Mouse (Mus musculus): ENCODE data around the gene Hgfac. TPM values are rescaled to one million over a fixed set of nuclear protein-coding genes. Genes with fewer than 3 reads are reported as not detected.
A peak's percentile ranks its signal among the peaks of the same experiment; 100 is the strongest.

Gene Hgfac
- total RNA-seq, 2 experiments from 2014 or later, result 5.6 to 39.9 TPM

DNA sequence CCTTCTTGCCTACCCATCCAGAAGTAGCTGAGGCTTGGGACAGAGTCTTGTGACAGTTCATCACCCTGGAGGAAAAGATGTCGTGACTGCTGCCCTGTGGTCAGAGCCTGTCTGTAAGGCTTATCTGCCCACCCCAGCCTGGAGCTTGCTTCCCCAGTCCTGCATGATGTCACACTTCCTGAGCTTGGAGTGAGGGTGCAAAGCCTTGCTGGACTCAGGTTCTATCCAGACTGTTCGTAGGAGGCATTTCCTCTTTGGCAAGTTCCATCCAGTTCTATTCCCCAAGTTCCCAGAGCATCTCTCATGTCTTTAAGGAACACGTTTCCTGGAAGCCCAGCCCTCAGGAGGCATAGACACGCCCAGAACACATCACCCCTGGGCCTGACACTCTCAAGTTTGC lies 5.5 kb upstream of the Hgfac start:
- DNase-seq (ENCODE audit: low spot score in 2 of 2), result no peak

DNA sequence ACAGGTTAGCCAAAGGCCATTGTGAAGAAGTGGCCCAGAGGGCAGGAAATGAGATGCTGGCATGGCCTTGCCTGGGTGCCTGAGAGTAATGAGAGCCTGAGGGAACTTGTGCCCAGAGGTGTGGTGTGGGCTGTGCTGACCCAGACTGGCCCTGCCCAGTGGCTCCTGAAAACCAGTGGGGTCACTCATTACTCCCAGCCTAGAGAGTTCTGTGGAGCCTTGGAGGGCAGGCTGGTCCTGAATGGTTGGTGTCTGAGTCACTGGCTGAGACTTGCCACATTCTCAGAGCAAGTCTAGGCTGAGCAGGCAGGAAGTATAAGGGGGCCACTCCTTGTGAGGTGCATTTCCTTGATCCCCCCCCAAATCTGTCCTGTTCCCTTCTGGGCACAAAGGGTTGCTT lies 3.9 kb upstream of the Hgfac start:
- no peak for DNase-seq (ENCODE audit: low spot score in 2 of 2)

DNA sequence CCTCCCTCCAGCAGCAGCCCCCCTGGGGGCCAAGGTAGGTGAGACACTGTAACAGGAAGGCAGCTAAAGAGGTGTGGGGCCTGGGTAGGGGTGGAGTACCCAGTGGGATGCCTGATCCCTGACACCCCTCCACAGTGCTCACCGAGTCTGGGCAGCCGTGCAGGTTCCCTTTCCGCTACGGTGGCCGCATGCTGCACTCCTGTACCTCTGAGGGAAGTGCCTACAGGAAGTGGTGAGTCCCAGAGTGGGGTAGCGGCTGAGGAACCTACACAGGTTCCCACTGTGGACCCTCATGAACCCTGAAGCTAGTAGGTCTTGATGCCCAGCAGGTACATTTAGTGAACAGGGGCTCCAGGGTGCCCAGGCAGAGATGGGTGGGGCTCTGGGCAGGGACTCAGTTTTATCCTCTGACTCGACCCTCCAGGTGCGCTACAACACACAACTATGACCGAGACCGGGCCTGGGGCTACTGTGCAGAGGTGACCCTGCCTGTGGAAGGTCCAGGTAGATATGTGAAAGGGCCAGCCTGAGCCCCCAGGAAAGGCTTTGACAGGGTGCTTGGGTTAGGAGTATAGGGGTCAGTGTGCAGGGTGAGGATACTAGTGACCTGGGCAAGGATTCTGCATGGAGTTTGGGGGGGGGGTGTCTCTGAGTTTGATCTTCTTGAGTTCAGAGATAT lies 1.3 kb downstream of the Hgfac start:
- DNase-seq (ENCODE audit: low spot score in 2 of 2), result no peak

DNA sequence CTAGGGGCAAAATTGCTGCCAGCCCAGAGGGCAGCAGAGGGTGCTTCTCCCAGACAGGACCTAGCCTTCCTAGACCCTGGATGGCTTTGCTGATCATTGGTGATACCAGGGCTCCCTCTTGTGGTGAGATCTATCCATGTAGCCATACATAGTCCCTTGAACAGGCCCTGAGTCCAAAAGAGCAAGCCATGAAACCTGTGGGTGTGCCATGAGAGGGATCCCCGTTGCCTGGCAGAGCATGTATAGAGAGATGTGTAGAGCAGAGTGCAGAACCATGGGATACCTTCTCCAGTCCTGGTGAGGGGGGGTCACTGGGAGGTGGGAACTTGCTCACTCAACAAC lies 1.8 kb downstream of the Hgfac start:
- DNase-seq (ENCODE audit: low spot score in 2 of 2), result peak in 1 of 2 experiments; percentile 62

DNA sequence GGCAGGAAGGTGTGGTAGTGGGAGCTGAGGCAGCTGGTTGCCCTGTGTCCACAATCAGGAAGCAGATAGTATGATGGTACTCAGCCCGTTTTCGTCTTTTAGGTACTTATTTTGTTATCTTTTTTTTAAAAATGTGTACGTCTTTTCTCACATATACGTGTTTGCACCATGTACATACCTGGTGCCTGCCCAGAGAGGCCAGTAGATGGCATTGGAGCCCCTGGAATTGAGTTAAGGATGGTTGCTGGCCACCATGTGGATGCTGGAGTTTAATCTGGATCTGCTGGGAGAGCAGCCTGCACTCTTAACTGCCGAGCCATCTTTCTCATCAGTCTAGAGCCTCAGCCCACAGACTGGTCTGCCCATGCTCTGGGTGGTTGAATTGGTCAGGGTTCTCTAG lies 9.2 kb downstream of the Hgfac start:
- no peak for DNase-seq (ENCODE audit: low spot score in 2 of 2)

DNA sequence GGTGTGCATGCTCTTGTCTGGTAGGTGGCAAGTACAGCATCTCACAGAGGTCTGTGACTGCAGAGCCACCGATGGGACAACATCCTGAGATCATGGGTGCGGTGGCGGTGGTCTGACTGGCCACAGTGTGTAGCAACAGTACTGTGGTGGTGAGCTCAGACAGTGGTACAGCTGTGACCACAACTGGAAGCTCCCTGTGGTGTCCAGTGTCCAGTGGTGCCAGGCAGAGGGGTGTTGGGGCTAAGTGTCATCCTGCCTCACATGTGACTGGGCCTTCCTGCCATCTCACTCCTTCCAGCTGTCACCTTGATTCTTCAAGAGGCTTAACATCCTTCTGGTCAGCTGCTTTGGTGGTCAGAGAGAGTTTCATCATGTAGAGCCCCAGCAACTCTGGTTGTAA lies 13.3 kb downstream of the Hgfac start:
- no peak for DNase-seq (ENCODE audit: low spot score in 2 of 2)

DNA sequence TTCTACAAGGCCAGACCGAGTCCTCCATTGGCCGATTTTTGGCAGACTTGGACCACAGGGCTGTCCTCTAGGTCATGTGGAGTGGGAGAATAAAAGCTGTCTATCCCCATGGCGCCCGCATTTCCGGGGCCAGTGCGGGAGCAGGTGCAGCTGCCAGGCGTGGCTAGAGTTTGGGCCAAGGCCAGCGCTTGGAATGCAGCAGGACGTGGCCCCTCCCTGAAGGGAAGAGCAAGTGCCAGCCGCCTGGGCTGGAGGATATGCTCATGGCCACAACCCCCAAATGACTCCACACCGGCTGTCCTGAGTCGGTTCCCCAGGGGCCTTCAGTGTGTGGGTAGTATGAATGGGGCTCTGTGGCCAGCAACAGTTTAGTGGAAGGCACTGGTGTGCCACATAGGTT lies 13.8 kb downstream of the Hgfac start:
- no peak for DNase-seq (ENCODE audit: low spot score in 2 of 2)

DNA sequence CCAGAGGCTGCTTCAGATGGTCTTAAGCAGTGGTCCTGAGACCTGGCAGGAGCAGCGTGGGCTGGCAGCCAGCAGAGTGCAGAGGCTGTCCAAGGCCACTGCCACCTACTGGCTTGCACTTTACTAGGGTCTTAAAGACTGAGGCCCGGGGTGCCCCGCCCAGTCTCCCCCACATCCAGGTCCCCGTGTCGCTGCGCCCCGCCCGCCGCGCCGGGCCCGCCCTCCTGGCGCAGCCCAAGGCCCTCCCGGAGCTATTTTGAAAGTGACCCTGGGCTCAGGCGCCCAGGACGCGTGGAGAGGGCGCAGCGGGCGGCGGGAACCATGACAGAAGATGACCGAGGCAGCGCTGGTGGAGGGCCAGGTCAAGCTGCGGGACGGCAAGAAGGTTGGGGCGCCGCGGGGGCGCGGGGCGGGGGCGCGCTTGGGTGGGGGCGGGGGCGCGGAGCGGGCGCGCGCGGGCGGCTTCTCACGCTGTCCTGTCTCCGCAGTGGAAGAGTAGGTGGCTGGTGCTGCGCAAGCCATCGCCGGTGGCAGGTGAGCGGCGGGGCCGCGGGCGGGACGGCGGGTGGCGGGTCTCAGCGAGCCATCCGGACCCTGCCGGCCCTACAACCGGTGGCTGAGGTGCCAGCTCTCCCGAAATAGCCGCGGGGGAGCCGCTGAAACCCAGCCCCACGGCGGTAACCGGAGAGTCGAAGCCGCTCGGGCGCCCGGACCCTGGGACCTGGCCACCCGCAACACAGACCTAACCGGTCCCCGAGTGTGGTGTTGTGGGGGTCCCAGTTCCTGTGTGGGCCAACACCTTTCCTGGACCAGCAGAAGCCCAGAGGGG lies 15.5 kb downstream of the Hgfac start, which contains the start of gene Dok7:
Dok7 (plus strand) TSS at position 163 of the 829 bp plus-strand sequence.
- DNase-seq (ENCODE audit: low spot score in 2 of 2), result peak; percentile 38 to 41

DNA sequence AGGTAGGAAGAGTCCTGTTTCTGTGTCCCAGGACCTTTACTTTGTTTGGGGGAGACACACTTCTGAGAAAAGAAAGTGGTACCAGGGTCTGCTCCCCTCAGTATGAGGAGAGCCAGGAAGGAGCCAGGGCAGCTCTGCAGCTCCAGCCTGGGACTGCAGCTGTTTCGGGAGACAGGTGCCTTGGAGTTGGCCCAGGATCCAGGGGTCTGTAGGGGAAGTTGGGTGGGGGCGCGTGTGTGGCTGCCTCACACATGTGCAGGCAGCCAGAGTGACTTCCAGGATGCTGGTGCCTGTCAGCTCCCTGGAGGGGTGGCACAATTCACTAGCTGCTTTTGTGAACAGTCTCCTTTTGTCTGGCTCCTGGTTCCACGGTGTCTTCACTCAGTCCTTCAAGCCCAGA lies 16.3 kb downstream of the Hgfac start:
- no peak for DNase-seq (ENCODE audit: low spot score in 2 of 2)

DNA sequence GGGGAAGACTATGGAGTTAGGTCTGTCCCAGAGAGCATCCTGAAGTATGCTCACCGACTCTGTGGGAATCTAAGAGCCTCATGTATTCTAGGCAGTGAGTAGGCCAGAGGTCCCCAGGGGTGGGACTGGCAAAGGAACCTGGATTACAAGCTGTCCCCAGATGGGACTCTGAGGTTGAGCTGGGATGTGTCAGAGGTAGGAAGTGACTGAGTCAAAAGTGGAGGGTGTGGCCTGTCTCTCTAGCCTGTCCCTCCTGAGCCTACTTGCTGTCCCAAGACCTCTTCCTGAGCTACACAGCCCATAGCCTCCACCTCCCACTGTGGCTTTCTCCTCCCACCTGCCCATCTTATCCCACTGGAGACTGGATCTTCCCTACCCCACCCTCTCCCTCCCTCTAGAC lies 16.9 kb downstream of the Hgfac start:
- DNase-seq (ENCODE audit: low spot score in 2 of 2), result no peak

DNA sequence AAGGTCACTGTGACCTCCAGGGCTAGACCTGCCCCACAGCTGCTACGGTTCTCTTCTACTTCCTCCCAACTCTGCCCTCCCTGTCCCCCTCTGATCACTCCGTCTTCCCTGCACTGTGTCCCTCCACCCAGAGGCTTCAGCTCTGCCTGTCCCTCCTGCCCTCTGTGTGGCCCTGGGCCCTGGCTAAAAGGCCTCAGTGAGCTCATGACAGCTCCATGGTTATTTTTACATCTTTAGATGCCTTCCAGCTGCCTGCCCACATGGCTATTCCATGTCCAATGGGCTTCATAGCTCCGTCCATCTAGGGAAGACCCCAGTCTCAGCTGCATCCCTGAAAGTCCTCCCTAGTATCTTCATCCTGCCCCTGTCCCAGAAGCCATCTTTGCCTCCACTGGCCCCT lies 18.8 kb downstream of the Hgfac start:
- DNase-seq (ENCODE audit: low spot score in 2 of 2), result no peak

DNA sequence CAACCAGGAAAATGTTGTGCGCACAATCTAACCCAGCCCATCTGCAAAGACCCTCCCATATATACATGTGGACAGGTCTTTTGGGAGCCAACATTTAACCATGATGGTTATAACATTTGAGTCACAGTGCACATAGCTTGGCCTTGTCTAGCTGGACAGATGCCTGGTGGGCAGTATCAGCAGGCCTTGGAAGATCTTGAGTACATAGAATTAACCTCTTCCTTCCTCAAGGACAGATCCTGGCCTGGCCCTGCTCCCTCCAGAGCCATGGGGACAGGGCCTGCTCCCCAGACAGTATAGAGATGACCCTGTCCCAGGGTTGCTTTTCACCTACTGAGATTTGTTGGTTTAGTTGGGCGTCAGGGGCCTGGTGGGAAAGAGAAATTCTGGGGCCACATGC lies 28.5 kb downstream of the Hgfac start:
- no peak for DNase-seq (ENCODE audit: low spot score in 2 of 2)

DNA sequence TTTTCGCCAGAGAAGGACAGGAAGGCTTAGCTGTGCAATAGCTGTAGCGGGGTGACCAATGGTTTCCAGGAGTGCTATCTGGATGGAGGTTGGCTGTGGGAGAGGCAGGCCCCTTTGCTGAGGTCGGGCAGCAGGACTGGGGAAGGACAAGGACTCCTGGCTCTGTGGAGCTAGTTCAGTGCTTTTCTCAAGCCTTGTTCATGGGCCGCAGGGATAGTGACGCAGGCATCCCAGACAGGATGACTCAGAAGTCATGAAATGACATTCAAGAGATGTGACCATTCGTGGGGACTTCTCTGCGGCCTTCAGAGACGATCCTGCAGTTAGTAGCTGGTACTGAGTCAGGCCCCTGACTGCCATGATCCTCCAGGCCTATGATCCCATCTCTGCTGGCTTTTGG lies 29.0 kb downstream of the Hgfac start:
- no peak for DNase-seq (ENCODE audit: low spot score in 2 of 2)

DNA sequence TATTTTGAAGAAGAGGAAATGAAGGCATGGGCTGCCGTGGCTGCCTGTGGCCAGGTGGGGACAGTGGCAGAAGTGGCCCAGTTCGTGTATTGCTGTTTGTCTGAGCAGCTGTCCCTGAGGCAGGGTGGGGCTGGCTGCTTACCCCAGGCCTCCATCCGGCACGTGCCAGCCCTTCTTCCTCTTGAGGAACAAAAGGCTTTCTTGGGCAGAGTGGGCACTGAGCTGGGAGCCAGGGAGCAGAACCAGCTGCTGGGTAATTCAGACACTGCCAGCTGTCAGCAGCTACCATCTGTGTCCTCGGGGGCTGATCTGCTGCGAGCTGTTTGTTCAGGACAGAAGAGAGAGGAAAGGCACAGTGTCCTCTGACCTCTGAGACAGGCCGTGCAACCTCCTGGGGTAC lies 29.6 kb downstream of the Hgfac start:
- no peak for DNase-seq (ENCODE audit: low spot score in 2 of 2)

DNA sequence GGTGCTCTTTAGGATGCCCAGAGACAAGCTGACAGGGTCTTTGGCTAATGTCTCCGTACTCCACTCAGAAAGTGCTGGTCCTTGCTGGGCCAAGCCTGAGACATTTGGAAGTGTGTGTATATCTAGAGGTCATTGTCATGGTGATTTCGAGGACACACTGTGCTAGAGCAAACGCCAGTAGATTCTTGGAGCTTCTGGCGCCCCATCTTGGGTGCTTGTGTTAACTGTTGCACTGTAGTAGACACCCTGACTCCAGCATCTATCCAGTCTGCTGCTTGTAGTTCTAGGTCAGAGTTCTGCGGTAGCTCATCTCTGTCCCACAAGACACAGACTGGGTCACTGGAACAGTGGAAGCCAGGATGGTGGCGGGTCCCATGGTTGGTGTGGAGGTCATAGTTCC lies 30.5 kb downstream of the Hgfac start:
- DNase-seq (ENCODE audit: low spot score in 2 of 2), result no peak

DNA sequence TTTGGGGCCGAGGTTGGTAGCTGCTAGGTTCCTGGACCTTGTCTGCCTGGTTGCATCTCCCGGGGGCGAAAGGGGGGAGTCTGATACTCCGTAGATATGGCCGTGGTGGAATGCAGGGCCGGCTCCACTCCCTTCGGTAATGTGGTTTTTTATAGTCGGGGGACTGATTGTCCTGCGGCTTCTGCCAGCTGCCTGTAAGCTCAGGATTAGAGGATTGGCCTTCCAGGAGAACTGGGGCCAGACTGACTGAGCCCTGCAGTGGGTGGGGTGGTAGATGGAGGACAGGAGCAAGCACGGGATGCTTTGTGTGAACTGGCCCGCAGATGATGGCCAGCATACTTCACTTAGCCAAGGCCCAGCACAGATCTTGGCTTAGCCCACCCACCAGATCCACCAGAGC lies 31.9 kb downstream of the Hgfac start:
- no peak for DNase-seq (ENCODE audit: low spot score in 2 of 2)

DNA sequence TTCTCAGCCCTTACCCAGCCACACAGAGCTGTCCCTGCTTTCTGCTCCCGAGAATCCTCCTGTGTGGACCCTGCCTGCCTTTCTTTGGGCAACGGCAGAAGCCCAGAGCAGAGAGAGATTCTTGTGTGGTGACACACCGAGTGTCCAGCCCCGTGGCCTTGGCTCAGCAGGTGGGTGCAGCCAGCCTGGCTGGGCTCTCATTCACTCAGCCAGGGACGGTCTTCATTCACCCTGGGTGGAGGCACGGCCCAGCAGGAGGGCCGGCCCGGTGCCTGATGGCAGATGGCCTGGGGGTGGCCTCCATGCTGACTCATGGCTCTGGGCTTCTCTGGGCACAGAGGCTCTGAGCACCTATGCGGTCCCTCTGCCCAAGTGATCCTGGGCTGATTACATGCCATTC lies 32.7 kb downstream of the Hgfac start:
- peak; percentile 22 to 55 for DNase-seq (ENCODE audit: low spot score in 2 of 2)

DNA sequence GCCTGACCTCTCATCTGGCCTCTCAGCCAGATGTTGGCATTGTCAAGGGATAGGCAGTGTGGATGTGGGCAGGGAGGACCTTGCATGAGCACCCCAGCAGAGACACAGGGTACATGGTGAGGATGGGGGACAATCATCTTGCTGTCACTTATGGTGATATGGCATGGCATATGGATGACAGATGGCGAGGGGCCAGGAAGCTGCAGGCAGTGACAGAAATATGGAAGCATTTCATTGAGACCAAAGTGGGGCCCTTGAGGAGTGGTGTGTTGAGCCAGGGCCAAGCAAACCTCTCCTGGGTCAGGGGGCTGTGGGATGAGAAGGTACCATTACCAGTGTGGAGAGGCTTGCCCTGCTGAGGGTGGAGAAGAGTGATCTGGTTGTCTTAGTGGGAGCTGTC lies 35.1 kb downstream of the Hgfac start:
- DNase-seq (ENCODE audit: low spot score in 2 of 2), result no peak

DNA sequence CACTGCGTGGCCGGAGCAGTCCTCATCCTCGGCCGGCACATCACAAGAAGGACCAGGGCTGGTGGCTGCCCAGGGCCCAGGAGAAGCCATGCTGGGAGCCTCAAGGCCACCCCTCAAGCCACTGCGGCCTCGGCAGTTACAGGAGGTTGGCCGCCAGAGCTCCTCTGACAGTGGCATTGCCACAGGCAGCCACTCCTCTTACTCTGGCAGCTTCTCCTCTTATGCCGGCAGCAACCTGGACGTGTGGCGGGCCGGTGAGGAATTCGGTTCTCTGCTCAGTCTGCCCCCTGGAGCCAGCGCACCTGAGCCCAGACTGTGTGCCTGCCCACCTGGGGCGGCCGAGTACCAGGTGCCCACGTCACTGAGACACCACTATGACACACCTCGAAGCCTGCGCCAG lies 37.8 kb downstream of the Hgfac start:
- DNase-seq (ENCODE audit: low spot score in 2 of 2), result no peak

DNA sequence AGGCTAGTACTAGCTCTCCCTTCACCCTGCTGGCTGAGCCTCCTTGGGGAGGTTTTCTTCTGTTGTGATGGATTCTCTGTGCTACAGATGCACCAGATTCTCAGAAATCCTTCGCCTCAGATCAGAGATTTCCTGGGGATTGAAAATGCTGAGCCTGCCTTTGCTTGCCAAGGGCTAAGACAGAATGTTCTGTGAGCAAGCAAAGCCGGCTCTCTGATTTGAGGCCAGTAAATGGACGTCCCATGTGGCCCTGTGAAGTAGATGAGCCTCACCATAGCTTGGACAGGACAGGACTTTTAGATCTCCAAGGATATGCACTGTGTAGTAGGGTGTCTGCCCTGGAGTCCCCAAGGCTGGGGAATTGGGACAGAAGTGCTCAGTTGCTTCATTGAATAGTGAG lies 43.6 kb downstream of the Hgfac start:
- no peak for DNase-seq (ENCODE audit: low spot score in 2 of 2)

DNA sequence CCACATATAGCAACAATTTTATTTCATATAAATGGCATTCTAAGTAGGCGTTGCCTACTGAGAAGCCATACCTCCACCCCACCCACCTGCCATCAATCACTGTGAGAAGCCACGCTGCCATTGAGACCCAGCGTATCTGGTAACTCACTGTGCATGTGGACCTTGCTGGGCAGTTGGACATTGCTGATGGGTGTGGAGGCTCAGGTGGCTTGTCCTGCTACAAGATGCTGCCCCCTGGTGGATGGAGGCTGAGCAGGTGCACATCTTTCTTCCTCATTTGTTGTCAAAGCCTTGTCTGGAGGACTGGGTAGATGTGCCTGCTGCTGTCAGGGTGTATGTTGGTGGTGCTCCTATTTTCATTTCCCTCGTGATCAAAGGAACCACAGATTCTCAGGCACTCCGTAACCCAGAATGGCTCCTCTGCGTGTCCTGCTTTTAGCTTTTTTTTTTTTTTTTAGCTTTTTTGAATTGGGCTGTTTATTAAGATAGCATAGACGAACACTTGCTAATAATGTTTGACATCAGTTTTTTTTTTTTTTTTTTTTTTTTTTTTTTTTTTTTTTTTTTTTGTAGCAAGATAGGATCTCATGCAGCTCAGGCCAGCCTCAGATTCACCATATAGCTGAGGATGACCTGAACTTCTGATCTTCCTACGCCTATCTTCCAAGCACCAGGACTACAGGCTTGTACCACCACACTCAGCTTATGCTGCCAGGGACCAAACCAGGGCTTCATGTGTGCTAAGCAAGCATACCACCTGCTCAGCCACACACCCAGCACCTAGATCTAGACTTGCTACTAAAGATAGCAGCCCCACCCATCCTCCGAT lies 47.7 kb downstream of the Hgfac start:
- peak; percentile 34 to 76 for DNase-seq (ENCODE audit: low spot score in 2 of 2)

DNA sequence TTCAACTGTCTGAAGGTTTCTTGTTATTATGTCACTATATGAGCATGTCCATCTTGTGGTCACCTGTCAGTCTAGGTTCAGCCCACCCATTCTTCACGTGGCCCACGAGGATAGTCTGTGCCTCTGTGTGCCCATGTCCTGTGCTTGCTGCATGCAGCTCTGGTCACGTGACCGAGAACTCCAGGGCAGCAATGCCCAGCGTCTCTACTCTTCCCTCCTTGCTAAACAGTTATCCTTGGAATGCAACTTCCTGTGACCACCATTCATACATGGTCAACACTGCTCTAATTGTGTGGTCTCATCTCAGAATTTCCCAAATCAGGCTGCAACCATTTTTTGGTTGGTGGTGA lies 48.3 kb downstream of the Hgfac start:
- no peak for DNase-seq (ENCODE audit: low spot score in 2 of 2)

Data from adrenal gland, postnatal 4 days (tissue).